Comparison of ENCODE assay signal across 27 mouse cellular contexts in genomic region chr4:45374879-45375278, GRCm38 (mm10). TPM values are rescaled to one million over a fixed set of nuclear protein-coding genes. Genes with fewer than 3 reads are reported as not detected.
DNase-seq lines count a peak whose midpoint lies in the region; ATAC-seq and TF ChIP-seq lines count a peak whose summit lies in the region.
"Had no signal": no experiment of that assay in that cellular context is flagged by ENCODE, and none has a peak within 500 bp of the region (broad histone marks: within the 10 kb centered on the region; RNA-seq: fewer than 3 reads in every experiment).

No protein-coding gene starts in this region.

- H3K27ac ChIP-seq in kidney, adult 2 months (ENCODE audit: insufficient read depth, low read depth, low read length): no peak overlapping the region
- H3K27ac ChIP-seq in kidney, embryonic 15.5 days: no peak overlapping the region
- H3K27ac ChIP-seq in lung, postnatal 0 days (ENCODE audit: low read length): no peak overlapping the region
- no peak overlapping the region for H3K27ac ChIP-seq in hindbrain, embryonic 11.5 days (ENCODE audit: low read depth, low read length)
- H3K27ac ChIP-seq: embryonic facial prominence, embryonic 10.5 days; embryonic facial prominence, embryonic 13.5 days; forebrain, embryonic 12.5 days; forebrain, embryonic 15.5 days; heart, embryonic 10.5 days; heart, embryonic 13.5 days; hindbrain, embryonic 12.5 days had no signal

- H3K9ac ChIP-seq in kidney, embryonic 15.5 days: no peak overlapping the region
- no peak overlapping the region for H3K9ac ChIP-seq in lung, postnatal 0 days (replicated peaks; ENCODE audit: low read depth)
- no peak overlapping the region for H3K9ac ChIP-seq in hindbrain, embryonic 11.5 days (ENCODE audit: low read depth, low read length)
- H3K9ac ChIP-seq: embryonic facial prominence, embryonic 13.5 days; forebrain, embryonic 12.5 days; forebrain, embryonic 15.5 days; heart, embryonic 13.5 days; hindbrain, embryonic 12.5 days had no signal

- peak; percentile 56 for DNase-seq in kidney, adult 2 months
- DNase-seq in kidney, postnatal 10 days: peak; percentile 55
- no peak for DNase-seq in kidney, adult 18-20 months
- DNase-seq in lung, postnatal 0 days (ENCODE audit: low spot score): peak; percentile 38
- no peak for DNase-seq in lung, adult 2 months
- no peak for DNase-seq in hindbrain, embryonic 11.5 days (ENCODE audit: low spot score)
- DNase-seq: adrenal gland, adult 8-10 months; adrenal gland, postnatal 25 days; cerebellum, adult 11-12 months; cerebellum, adult 8-10 months; cerebellum, postnatal 10 days; cerebellum, postnatal 36 days; embryo, embryonic 11 days; gastrocnemius, postnatal 25 days; heart, adult 18-20 months; heart, postnatal 14 days; heart, postnatal 4 days had no signal

- no peaks in the 10 kb centered on the region for H3K27me3 ChIP-seq in kidney, adult 2 months (replicated peaks; ENCODE audit: control insufficient read depth, insufficient read depth, low read length)
- no peaks in the 10 kb centered on the region for H3K27me3 ChIP-seq in kidney, embryonic 15.5 days
- H3K27me3 ChIP-seq in lung, postnatal 0 days (replicated peaks; ENCODE audit: insufficient read depth, low read length): no peaks in the 10 kb centered on the region
- no peaks in the 10 kb centered on the region for H3K27me3 ChIP-seq in hindbrain, embryonic 11.5 days (ENCODE audit: control insufficient read depth, insufficient read depth, low read length)
- H3K27me3 ChIP-seq: embryonic facial prominence, embryonic 13.5 days; forebrain, embryonic 12.5 days; forebrain, embryonic 15.5 days; heart, embryonic 13.5 days; hindbrain, embryonic 12.5 days had no signal

- peaks cover 8% of the 10 kb centered on the region for H3K36me3 ChIP-seq in kidney, adult 2 months (ENCODE audit: control insufficient read depth, insufficient read depth, low read length)
- H3K36me3 ChIP-seq in kidney, embryonic 15.5 days: peaks cover 63% of the 10 kb centered on the region
- peaks cover 31% of the 10 kb centered on the region for H3K36me3 ChIP-seq in lung, postnatal 0 days (ENCODE audit: insufficient read depth, low read length)
- no peaks in the 10 kb centered on the region for H3K36me3 ChIP-seq in hindbrain, embryonic 11.5 days (ENCODE audit: control insufficient read depth, insufficient read depth, low read length)

- TF ChIP-seq CTCF in kidney, adult 2 months (conservative IDR thresholded peaks at IDR 0.05; ENCODE audit: insufficient read depth, insufficient read length, low read depth, low read length): no peak
- TF ChIP-seq CTCF in lung, postnatal 0 days (IDR thresholded peaks at IDR 0.05): no peak
- TF ChIP-seq CTCF in lung, adult 2 months (IDR thresholded peaks at IDR 0.05; ENCODE audit: insufficient read depth, low read length): no peak

- H3K9me3 ChIP-seq in kidney, embryonic 15.5 days (replicated peaks): no peaks in the 10 kb centered on the region
- no peaks in the 10 kb centered on the region for H3K9me3 ChIP-seq in lung, postnatal 0 days (ENCODE audit: low read length)
- H3K9me3 ChIP-seq in hindbrain, embryonic 11.5 days (ENCODE audit: control insufficient read depth, low read length): no peaks in the 10 kb centered on the region
- H3K9me3 ChIP-seq: embryonic facial prominence, embryonic 10.5 days; embryonic facial prominence, embryonic 13.5 days; forebrain, embryonic 12.5 days; forebrain, embryonic 15.5 days; heart, embryonic 10.5 days; heart, embryonic 13.5 days; hindbrain, embryonic 12.5 days had no signal

- TF ChIP-seq EP300 in lung, postnatal 0 days (IDR thresholded peaks at IDR 0.05): peak; percentile 54; the same call in 1 of the 2 replicates

- TF ChIP-seq POLR2A in kidney, adult 2 months (IDR thresholded peaks at IDR 0.05; ENCODE audit: low read depth, low read length): no peak
- TF ChIP-seq POLR2A in lung, adult 2 months (IDR thresholded peaks at IDR 0.05; ENCODE audit: borderline replicate concordance, extremely low read depth, low read depth, low read length): no peak

- H3K4me2 ChIP-seq in kidney, embryonic 15.5 days: no peak overlapping the region
- H3K4me2 ChIP-seq in lung, postnatal 0 days (replicated peaks; ENCODE audit: low read depth, low read length): no peak overlapping the region
- H3K4me2 ChIP-seq in hindbrain, embryonic 11.5 days (replicated peaks; ENCODE audit: low read depth, low read length): no peak overlapping the region
- H3K4me2 ChIP-seq: embryonic facial prominence, embryonic 13.5 days; forebrain, embryonic 12.5 days; forebrain, embryonic 15.5 days; heart, embryonic 13.5 days; hindbrain, embryonic 12.5 days had no signal

- H3K4me1 ChIP-seq in kidney, adult 2 months (ENCODE audit: control insufficient read depth, insufficient read depth, low read length): peaks cover 10% of the 10 kb centered on the region; the same call in 1 of the 2 replicates
- H3K4me1 ChIP-seq in kidney, embryonic 15.5 days: no peaks in the 10 kb centered on the region
- no peaks in the 10 kb centered on the region for H3K4me1 ChIP-seq in lung, postnatal 0 days (ENCODE audit: insufficient read depth, low read depth, low read length)
- H3K4me1 ChIP-seq in lung, adult 2 months (ENCODE audit: control insufficient read depth, insufficient read depth, low read length): peaks cover 6% of the 10 kb centered on the region
- H3K4me1 ChIP-seq in hindbrain, embryonic 11.5 days (replicated peaks; ENCODE audit: control insufficient read depth, insufficient read depth, low read length): no peaks in the 10 kb centered on the region
- H3K4me1 ChIP-seq: embryonic facial prominence, embryonic 10.5 days; embryonic facial prominence, embryonic 13.5 days; forebrain, embryonic 12.5 days; forebrain, embryonic 15.5 days; heart, embryonic 10.5 days; heart, embryonic 13.5 days; hindbrain, embryonic 12.5 days had no signal

- ATAC-seq in kidney, embryonic 15.5 days (replicated peaks; ENCODE audit: low FRiP score): no peak
- no peak for ATAC-seq in lung, postnatal 0 days
- no peak for ATAC-seq in hindbrain, embryonic 11.5 days (ENCODE audit: low FRiP score)
- ATAC-seq: activated CD4-positive, CD25-positive, alpha-beta regulatory T cell, adult 4 months; forebrain, embryonic 15.5 days had no signal

- no peak overlapping the region for H3K4me3 ChIP-seq in kidney, adult 2 months (ENCODE audit: insufficient read depth, low read depth, low read length)
- no peak overlapping the region for H3K4me3 ChIP-seq in kidney, embryonic 15.5 days (replicated peaks)
- no peak overlapping the region for H3K4me3 ChIP-seq in lung, postnatal 0 days (ENCODE audit: low read depth, low read length)
- no peak overlapping the region for H3K4me3 ChIP-seq in lung, adult 2 months (replicated peaks; ENCODE audit: extremely low read depth, low read depth, low read length)
- H3K4me3 ChIP-seq in hindbrain, embryonic 11.5 days (ENCODE audit: low read depth, low read length): no peak overlapping the region
- H3K4me3 ChIP-seq: embryonic facial prominence, embryonic 10.5 days; embryonic facial prominence, embryonic 13.5 days; erythroblast, embryonic 14.5 days; forebrain, embryonic 12.5 days; forebrain, embryonic 15.5 days; heart, embryonic 10.5 days; heart, embryonic 13.5 days; hindbrain, embryonic 12.5 days had no signal

- 45% methylated on average over 5 of the region's 5 CpGs for WGBS in kidney, adult 2 months
- 21% methylated on average over 5 of the region's 5 CpGs for WGBS in kidney, embryonic 15.5 days
- WGBS in lung, postnatal 0 days: 53% methylated on average over 5 of the region's 5 CpGs
- WGBS in lung, adult 2 months: 53% methylated on average over 5 of the region's 5 CpGs
- 86% methylated on average over 5 of the region's 5 CpGs for WGBS in hindbrain, embryonic 11.5 days

RNA-seq across cellular contexts. Expression of gene Exosc3, which starts 32.3 kb away (rescaled TPM):
- polyA plus RNA-seq in kidney, adult 2 months (2012; rRNA removed): 16.3 and 16.7 TPM in 2 replicates
- 90.6 and 96.0 TPM in 2 replicates for polyA plus RNA-seq in kidney, embryonic 15.5 days (2015; fragmentation: Nextera tagmentation; extraction: Ambion mirVana)
- 44.5 and 45.2 TPM in 2 replicates for polyA plus RNA-seq in lung, postnatal 0 days (2015; fragmentation: Nextera tagmentation; extraction: Ambion mirVana)
- polyA plus RNA-seq in lung, adult 2 months (2012; rRNA removed): 20.6 and 22.2 TPM in 2 replicates
- polyA plus RNA-seq in hindbrain, embryonic 11.5 days (2014; fragmentation: Nextera tagmentation; extraction: Ambion mirVana): 87.3 and 92.4 TPM in 2 replicates

RNA-seq across cellular contexts. Expression of gene Dcaf10, which starts 33.0 kb away (rescaled TPM):
- 8.5 and 12.2 TPM in 2 replicates for polyA plus RNA-seq in kidney, adult 2 months (2012; rRNA removed)
- polyA plus RNA-seq in kidney, embryonic 15.5 days (2015; fragmentation: Nextera tagmentation; extraction: Ambion mirVana): 10.8 and 11.6 TPM in 2 replicates
- polyA plus RNA-seq in lung, postnatal 0 days (2015; fragmentation: Nextera tagmentation; extraction: Ambion mirVana): 12.3 and 12.8 TPM in 2 replicates
- 14.7 and 28.0 TPM in 2 replicates for polyA plus RNA-seq in lung, adult 2 months (2012; rRNA removed)
- polyA plus RNA-seq in hindbrain, embryonic 11.5 days (2014; fragmentation: Nextera tagmentation; extraction: Ambion mirVana): 12.4 and 12.6 TPM in 2 replicates

RNA-seq across cellular contexts. Expression of gene Slc25a51, which starts 33.7 kb away (rescaled TPM):
- 145 and 157 TPM in 2 replicates for polyA plus RNA-seq in kidney, adult 2 months (2012; rRNA removed)
- polyA plus RNA-seq in kidney, embryonic 15.5 days (2015; fragmentation: Nextera tagmentation; extraction: Ambion mirVana): 79.0 and 81.0 TPM in 2 replicates
- polyA plus RNA-seq in lung, postnatal 0 days (2015; fragmentation: Nextera tagmentation; extraction: Ambion mirVana): 59.4 and 69.4 TPM in 2 replicates
- polyA plus RNA-seq in lung, adult 2 months (2012; rRNA removed): 86.4 and 109 TPM in 2 replicates
- polyA plus RNA-seq in hindbrain, embryonic 11.5 days (2014; fragmentation: Nextera tagmentation; extraction: Ambion mirVana): 67.1 and 73.3 TPM in 2 replicates

Comparison
In these comparisons a context has a peak if more than half of its experiments do, and no peak if none do; other contexts are left out.
1. DNase-seq: peak in kidney, adult 2 months (single experiment), kidney, postnatal 10 days (single experiment) and lung, postnatal 0 days (single experiment); none in kidney, adult 18-20 months (single experiment), lung, adult 2 months (single experiment) and hindbrain, embryonic 11.5 days (single experiment).